Mouse (Mus musculus): ENCODE results near the gene B3gnt9.
A peak's percentile ranks its signal among the peaks of the same experiment; 100 is the strongest.

GRCm38 (mm10) chr8:105288958-105289732 lies 34.2 kb upstream of the B3gnt9 start:
- TF ChIP-seq CTCF (IDR thresholded peaks at IDR 0.05; ENCODE audit: low read depth) (peak; percentile 57), EP300 (optimal IDR thresholded peaks at IDR 0.05) (no peak)

All from stomach, postnatal 0 days (tissue).